ENCODE assay signal across 8 mouse cellular contexts in genomic region chr4:148643291-148644156, GRCm38 (mm10). TPM values are rescaled to one million over a fixed set of nuclear protein-coding genes. Genes with fewer than 3 reads are reported as not detected.
DNase-seq lines count a peak whose midpoint lies in the region; ATAC-seq and TF ChIP-seq lines count a peak whose summit lies in the region.

Gene Gm572 (plus strand): TSS chr4:148643317.

- WGBS in hindbrain, postnatal 0 days: 59% methylated on average over 15 of the region's 15 CpGs
- 70% methylated on average over 15 of the region's 15 CpGs for WGBS in midbrain, postnatal 0 days

- H3K9me3 ChIP-seq in hindbrain, postnatal 0 days (ENCODE audit: low read length): no peaks in the 10 kb centered on the region
- no peaks in the 10 kb centered on the region for H3K9me3 ChIP-seq in midbrain, postnatal 0 days (ENCODE audit: low read length)

- intact Hi-C loops in left cerebral cortex, postnatal 4 days (cut with DNase I): no loop called here

- H3K27ac ChIP-seq in hindbrain, postnatal 0 days: no peak within 1 kb of the TSS
- no peak within 1 kb of the TSS for H3K27ac ChIP-seq in midbrain, postnatal 0 days (ENCODE audit: low read depth, low read length)

- no peak within 1 kb of the TSS for H3K9ac ChIP-seq in hindbrain, postnatal 0 days (replicated peaks; ENCODE audit: low read length)
- H3K9ac ChIP-seq in midbrain, postnatal 0 days (replicated peaks; ENCODE audit: low read length, poor library complexity, severe bottlenecking): no peak within 1 kb of the TSS

- DNase-seq in left cerebral cortex, postnatal 4 days: peak; percentile 20
- DNase-seq in left cerebral cortex, adult 9 months (ENCODE audit: low spot score in 2 of 2): no peak
- no peak for DNase-seq in hindbrain, postnatal 0 days (ENCODE audit: low spot score)
- no peak for DNase-seq in midbrain, postnatal 0 days (ENCODE audit: low spot score)
- DNase-seq in embryo, embryonic 11 days: no peak
- no peak for DNase-seq in urinary bladder, adult 2 months (ENCODE audit: low spot score)
- DNase-seq in cerebellum, postnatal 4 days (ENCODE audit: low spot score in 2 of 2): no peak

- no peaks in the 10 kb centered on the region for H3K4me1 ChIP-seq in hindbrain, postnatal 0 days (ENCODE audit: insufficient read depth, low read length)
- no peaks in the 10 kb centered on the region for H3K4me1 ChIP-seq in midbrain, postnatal 0 days (ENCODE audit: insufficient read depth, low read length)

- H3K27me3 ChIP-seq in hindbrain, postnatal 0 days (ENCODE audit: insufficient read depth, low read length): no peaks in the 10 kb centered on the region
- H3K27me3 ChIP-seq in midbrain, postnatal 0 days (ENCODE audit: insufficient read depth, low read length): no peaks in the 10 kb centered on the region

- peak within 1 kb of the TSS; percentile 34 for H3K4me2 ChIP-seq in hindbrain, postnatal 0 days (ENCODE audit: low read depth, low read length)
- H3K4me2 ChIP-seq in midbrain, postnatal 0 days (ENCODE audit: low read depth, low read length, poor library complexity, severe bottlenecking): peak within 1 kb of the TSS; percentile 32

- no peaks in the 10 kb centered on the region for H3K36me3 ChIP-seq in hindbrain, postnatal 0 days (ENCODE audit: insufficient read depth, low read length)
- H3K36me3 ChIP-seq in midbrain, postnatal 0 days (ENCODE audit: insufficient read depth, low read length): no peaks in the 10 kb centered on the region

- no peak within 1 kb of the TSS for H3K4me3 ChIP-seq in hindbrain, postnatal 0 days (ENCODE audit: low read length)
- H3K4me3 ChIP-seq in midbrain, postnatal 0 days (ENCODE audit: low read depth, low read length): no peak within 1 kb of the TSS

- TF ChIP-seq CTCF in hindbrain, postnatal 0 days (IDR thresholded peaks at IDR 0.05; ENCODE audit: low read depth): no peak
- no peak for TF ChIP-seq CTCF in midbrain, postnatal 0 days (IDR thresholded peaks at IDR 0.05)

- peak; percentile 50; the same call in 1 of the 2 replicates for ATAC-seq in erythroblast, adult 5-6 weeks (replicated peaks; ENCODE audit: low FRiP score, poor library complexity, severe bottlenecking)
- peak; percentile 49 for ATAC-seq in hindbrain, postnatal 0 days
- ATAC-seq in midbrain, postnatal 0 days (ENCODE audit: low FRiP score): no peak

RNA-seq across cellular contexts. Expression of gene Gm572, which starts in this region (rescaled TPM):
- total RNA-seq in left cerebral cortex, postnatal 4 days (2021): not detected
- not detected in 2 replicates for total RNA-seq in erythroblast, adult 5-6 weeks (2015; ENCODE audit: low replicate concordance)
- not detected in 2 replicates for total RNA-seq in erythroblast, adult 5-6 weeks (2017; ENCODE audit: low replicate concordance)
- not detected in 2 replicates for total RNA-seq in hindbrain, postnatal 0 days (2014; rRNA removed)
- not detected in 2 replicates for polyA plus RNA-seq in hindbrain, postnatal 0 days (2015; fragmentation: Nextera tagmentation; extraction: Ambion mirVana)
- total RNA-seq in midbrain, postnatal 0 days (2014; rRNA removed): 0.44 TPM in 1 of 2 replicates, not detected in the other
- polyA plus RNA-seq in midbrain, postnatal 0 days (2015; fragmentation: Nextera tagmentation; extraction: Ambion mirVana): not detected in 2 replicates
- polyA plus RNA-seq in urinary bladder, adult 2 months (2012; rRNA removed): 0.04 TPM in 1 of 2 replicates, not detected in the other

Comparison
In these comparisons a context has a peak if more than half of its experiments do, and no peak if none do; other contexts are left out.
1. Peak in DNase-seq in left cerebral cortex, postnatal 4 days; RNA of the gene not detected or under 1 TPM.
2. Peak in ATAC-seq in erythroblast, adult 5-6 weeks; RNA of the gene not detected or under 1 TPM.
3. Peak in ATAC-seq and H3K4me2 ChIP-seq in hindbrain, postnatal 0 days; RNA of the gene not detected or under 1 TPM.